Mouse (Mus musculus) myocyte (in vitro differentiated cells): ENCODE results near the gene Rheb. TPM values are rescaled to one million over a fixed set of nuclear protein-coding genes. Genes with fewer than 3 reads are reported as not detected.

ENCODE experiments used
- H3K27me3 ChIP-seq: one replicate; pipeline ENCODE4 v1.6.1; 2011; ENCODE audit not compliant: control insufficient read depth, insufficient read depth, insufficient read length
- H3K36me3 ChIP-seq: one replicate; pipeline ENCODE4 v1.6.1; 2011; ENCODE audit not compliant: control insufficient read depth, insufficient read depth
- H3K4me2 ChIP-seq: one replicate; pipeline ENCODE4 v1.6.1; 2011; ENCODE audit warnings: low read depth, control low read depth
- H3K4me3 ChIP-seq: one replicate; pipeline ENCODE4 v1.5.1; 2011; ENCODE audit warnings: mild to moderate bottlenecking, control low read depth, moderate library complexity
- H3K79me2 ChIP-seq: one replicate; pipeline ENCODE4 v1.6.1; 2011; ENCODE audit not compliant: control insufficient read depth, insufficient read depth
- H3ac ChIP-seq: one replicate; pipeline ENCODE4 v1.6.1; 2011; ENCODE audit not compliant: control insufficient read depth, insufficient read length
- CEBPB ChIP-seq: IDR thresholded peaks from 2 replicates; pipeline ENCODE4 v1.6.1; 2011; ENCODE audit warnings: mild to moderate bottlenecking, moderate library complexity; ENCODE audit not compliant: poor library complexity, insufficient read depth, severe bottlenecking
- E2F4 ChIP-seq: IDR thresholded peaks from one replicate; pipeline ENCODE4 v1.6.1; 2011; ENCODE audit warnings: mild to moderate bottlenecking, control low read depth, moderate library complexity; ENCODE audit not compliant: insufficient read depth
- MAX ChIP-seq: IDR thresholded peaks from one replicate; pipeline ENCODE4 v1.6.1; 2011; ENCODE audit warnings: low read depth, mild to moderate bottlenecking, control low read depth
- MYOD1 ChIP-seq, 3 experiments: IDR thresholded peaks; one replicate each; pipeline ENCODE4 v1.6.1; 2011; ENCODE audit warnings: control low read depth in 2 of 3, low read depth in 2 of 3, mild to moderate bottlenecking in 2 of 3, moderate library complexity in 1 of 3; ENCODE audit not compliant: insufficient read length in 2 of 3, control insufficient read depth in 1 of 3
- MYOG ChIP-seq, 3 experiments: IDR thresholded peaks; one replicate each; pipeline ENCODE4 v1.6.1; 2011; ENCODE audit warnings: control low read depth in 2 of 3, low read depth in 2 of 3, mild to moderate bottlenecking in 2 of 3; ENCODE audit not compliant: insufficient read length in 2 of 3, control insufficient read depth in 1 of 3, insufficient read depth in 1 of 3
- POLR2A ChIP-seq: IDR thresholded peaks from one replicate; pipeline ENCODE4 v1.6.1; 2011; ENCODE audit warnings: low read depth, mild to moderate bottlenecking, control low read depth, moderate library complexity; ENCODE audit not compliant: insufficient read length
- POLR2AphosphoS2 ChIP-seq: IDR thresholded peaks from one replicate; pipeline ENCODE4 v1.6.1; 2011; ENCODE audit warnings: low read depth, control low read depth; ENCODE audit not compliant: insufficient read length
- REST ChIP-seq: IDR thresholded peaks from one replicate; pipeline ENCODE4 v1.6.1; 2011; ENCODE audit warnings: mild to moderate bottlenecking, control low read depth, moderate library complexity; ENCODE audit not compliant: insufficient read depth, insufficient read length
- SRF ChIP-seq: IDR thresholded peaks from one replicate; pipeline ENCODE4 v1.6.1; 2011; ENCODE audit warnings: low read depth; ENCODE audit not compliant: control insufficient read depth, insufficient read length
- TCF12 ChIP-seq: IDR thresholded peaks from one replicate; pipeline ENCODE4 v1.6.1; 2011; ENCODE audit warnings: mild to moderate bottlenecking, control low read depth; ENCODE audit not compliant: poor library complexity, insufficient read depth, severe bottlenecking
- TCF3 ChIP-seq: IDR thresholded peaks from one replicate; pipeline ENCODE4 v1.6.1; 2011; ENCODE audit warnings: low read depth, control low read depth; ENCODE audit not compliant: insufficient read length
- USF1 ChIP-seq: IDR thresholded peaks from one replicate; pipeline ENCODE4 v1.6.1; 2011; ENCODE audit warnings: low read depth, mild to moderate bottlenecking, control low read depth, moderate library complexity
- polyA plus RNA-seq: library from polyadenylated mRNA; unstranded; fragments of >200 nt; fragmentation: generic; extraction: Trizol; gene quantifications from one replicate; pipeline ENCODE4 v1.2.1, GENCODE M21; 2012; ENCODE audit warnings: missing spikeins

Rheb gene
- polyA plus RNA-seq = 64.4 TPM

GRCm38 (mm10) chr5:24842274-24843102 is at the start of gene Rheb:
Gene Rheb (minus strand): TSS chr5:24842624.
- TF ChIP-seq E2F4 = no peak
- TF ChIP-seq CEBPB = peak; percentile 65; the same call in 1 of the 2 replicates
- TF ChIP-seq POLR2AphosphoS2 = peak; percentile 96
- no peak for TF ChIP-seq MYOG (IDR thresholded peaks at IDR 0.05; ENCODE audit: control insufficient read depth in 1 of 3, insufficient read depth in 1 of 3, insufficient read length in 2 of 3, low read depth in 2 of 3)
- TF ChIP-seq REST = no peak
- TF ChIP-seq MYOD1 (IDR thresholded peaks at IDR 0.05; ENCODE audit: control insufficient read depth in 1 of 3, insufficient read length in 2 of 3, low read depth in 2 of 3) = peak in 1 of 3 experiments; percentile 16
- no peak for TF ChIP-seq TCF12
- peak; percentile 72 for TF ChIP-seq MAX
- TF ChIP-seq USF1 = peak; percentile 54
- TF ChIP-seq TCF3 = no peak
- peak; percentile 99 for TF ChIP-seq POLR2A
- TF ChIP-seq SRF = peak; percentile 96
- Histone ChIP-seq H3K79me2 (peaks cover 43% of the 10 kb centered on the region), H3K27me3 (no peaks in the 10 kb centered on the region)

GRCm38 (mm10) chr5:24889860-24890259 is 47.4 kb upstream of the Rheb start:
- Histone ChIP-seq H3K36me3 (no peaks in the 10 kb centered on the region), H3K4me2 (no peak overlapping the region), H3K79me2 (no peaks in the 10 kb centered on the region), H3K27me3 (no peaks in the 10 kb centered on the region), H3ac (no peak overlapping the region), H3K4me3 (no peak overlapping the region)
- TF ChIP-seq MYOD1 (IDR thresholded peaks at IDR 0.05; ENCODE audit: control insufficient read depth in 1 of 3, insufficient read length in 2 of 3, low read depth in 2 of 3) = no peak
- TF ChIP-seq POLR2A = no peak
- TF ChIP-seq TCF12 = no peak
- no peak for TF ChIP-seq E2F4
- no peak for TF ChIP-seq SRF
- TF ChIP-seq TCF3 = no peak
- no peak for TF ChIP-seq POLR2AphosphoS2
- TF ChIP-seq MYOG (IDR thresholded peaks at IDR 0.05; ENCODE audit: control insufficient read depth in 1 of 3, insufficient read depth in 1 of 3, insufficient read length in 2 of 3, low read depth in 2 of 3) = no peak
- TF ChIP-seq CEBPB = no peak
- TF ChIP-seq MAX = no peak
- no peak for TF ChIP-seq USF1
- TF ChIP-seq REST = no peak

More at GRCm38 (mm10) chr5:24842274-24843102, at the start of gene Rheb:
- peak within 1 kb of the TSS; percentile 94 for H3ac ChIP-seq
- H3K4me3 ChIP-seq = peak within 1 kb of the TSS; percentile 89
- no peaks in the 10 kb centered on the region for H3K36me3 ChIP-seq
- peak within 1 kb of the TSS; percentile 95 for H3K4me2 ChIP-seq

- H3ac ChIP-seq = no peak overlapping the region
- TF ChIP-seq REST = no peak
- no peak for TF ChIP-seq MYOG (IDR thresholded peaks at IDR 0.05; ENCODE audit: control insufficient read depth in 1 of 3, insufficient read depth in 1 of 3, insufficient read length in 2 of 3, low read depth in 2 of 3)
- TF ChIP-seq CEBPB = no peak
- TF ChIP-seq USF1 = no peak
- no peak for TF ChIP-seq SRF
- no peak for TF ChIP-seq TCF12
- no peak for TF ChIP-seq TCF3
- TF ChIP-seq POLR2AphosphoS2 = no peak
- no peak for TF ChIP-seq MYOD1 (IDR thresholded peaks at IDR 0.05; ENCODE audit: control insufficient read depth in 1 of 3, insufficient read length in 2 of 3, low read depth in 2 of 3)
- no peak for TF ChIP-seq E2F4
- TF ChIP-seq POLR2A = no peak
- no peak for TF ChIP-seq MAX
- no peak overlapping the region for H3K4me3 ChIP-seq
- no peak overlapping the region for H3K4me2 ChIP-seq
- H3K36me3 ChIP-seq = no peaks in the 10 kb centered on the region
- H3K79me2 ChIP-seq = no peaks in the 10 kb centered on the region
- H3K27me3 ChIP-seq = no peaks in the 10 kb centered on the region
Measured at GRCm38 (mm10) chr5:24888874-24889591, 46.6 kb upstream of the Rheb start.

GRCm38 (mm10) chr5:24887271-24887670 is 44.8 kb upstream of the Rheb start:
- no peak for TF ChIP-seq POLR2AphosphoS2

More at GRCm38 (mm10) chr5:24887271-24887670, 44.8 kb upstream of the Rheb start:
- no peak overlapping the region for H3K4me3 ChIP-seq
- H3K4me2 ChIP-seq = no peak overlapping the region
- H3K27me3 ChIP-seq = no peaks in the 10 kb centered on the region
- H3ac ChIP-seq = no peak overlapping the region
- H3K79me2 ChIP-seq = no peaks in the 10 kb centered on the region
- H3K36me3 ChIP-seq = no peaks in the 10 kb centered on the region
